Mouse (Mus musculus): ENCODE data around the gene Rad51b. TPM values are rescaled to one million over a fixed set of nuclear protein-coding genes. Genes with fewer than 3 reads are reported as not detected.

The Rad51b gene
- total and polyA plus RNA-seq, 2 experiments from 2014 or later = 1.1 TPM

GRCm38 (mm10) chr12:79812422-79812821, 515.3 kb downstream of the Rad51b start:
- H3K4me2 ChIP-seq (ENCODE audit: low read depth, low read length) = no peak overlapping the region
- H3K27me3 ChIP-seq (ENCODE audit: insufficient read depth, low read length) = no peaks in the 10 kb centered on the region; the same call in 1 of the 2 replicates
- DNase-seq (ENCODE audit: low spot score) (no peak), ATAC-seq (no peak)
- WGBS = 51% methylated on average over 8 of the region's 8 CpGs
- peaks cover 3% of the 10 kb centered on the region; the same call in 1 of the 2 replicates for H3K4me1 ChIP-seq (ENCODE audit: insufficient read depth, low read length)
- no peaks in the 10 kb centered on the region for H3K36me3 ChIP-seq (ENCODE audit: insufficient read depth, low read length)
- H3K4me3 ChIP-seq (ENCODE audit: low read length) = no peak overlapping the region
- no peak overlapping the region for H3K27ac ChIP-seq
- TF ChIP-seq CTCF (IDR thresholded peaks at IDR 0.05; ENCODE audit: low read depth) = no peak
- H3K9me3 ChIP-seq (ENCODE audit: low read length) = no peaks in the 10 kb centered on the region
- no peak overlapping the region for H3K9ac ChIP-seq (replicated peaks; ENCODE audit: low read length)

- TF ChIP-seq CTCF (IDR thresholded peaks at IDR 0.05; ENCODE audit: low read depth) = no peak
- Histone ChIP-seq H3K27ac (no peak overlapping the region), H3K4me1 (ENCODE audit: insufficient read depth, low read length) (no peaks in the 10 kb centered on the region), H3K4me2 (ENCODE audit: low read depth, low read length) (no peak overlapping the region), H3K9ac (replicated peaks; ENCODE audit: low read length) (no peak overlapping the region), H3K4me3 (ENCODE audit: low read length) (no peak overlapping the region), H3K36me3 (ENCODE audit: insufficient read depth, low read length) (no peaks in the 10 kb centered on the region), H3K9me3 (ENCODE audit: low read length) (no peaks in the 10 kb centered on the region), H3K27me3 (ENCODE audit: insufficient read depth, low read length) (no peaks in the 10 kb centered on the region; the same call in 1 of the 2 replicates)
- WGBS = 39% methylated on average over 18 of the region's 18 CpGs
- ATAC-seq (no peak), DNase-seq (ENCODE audit: low spot score) (no peak)
These were observed 515.9 kb downstream of the Rad51b start for GRCm38 (mm10) chr12:79812838-79813563.

DNA sequence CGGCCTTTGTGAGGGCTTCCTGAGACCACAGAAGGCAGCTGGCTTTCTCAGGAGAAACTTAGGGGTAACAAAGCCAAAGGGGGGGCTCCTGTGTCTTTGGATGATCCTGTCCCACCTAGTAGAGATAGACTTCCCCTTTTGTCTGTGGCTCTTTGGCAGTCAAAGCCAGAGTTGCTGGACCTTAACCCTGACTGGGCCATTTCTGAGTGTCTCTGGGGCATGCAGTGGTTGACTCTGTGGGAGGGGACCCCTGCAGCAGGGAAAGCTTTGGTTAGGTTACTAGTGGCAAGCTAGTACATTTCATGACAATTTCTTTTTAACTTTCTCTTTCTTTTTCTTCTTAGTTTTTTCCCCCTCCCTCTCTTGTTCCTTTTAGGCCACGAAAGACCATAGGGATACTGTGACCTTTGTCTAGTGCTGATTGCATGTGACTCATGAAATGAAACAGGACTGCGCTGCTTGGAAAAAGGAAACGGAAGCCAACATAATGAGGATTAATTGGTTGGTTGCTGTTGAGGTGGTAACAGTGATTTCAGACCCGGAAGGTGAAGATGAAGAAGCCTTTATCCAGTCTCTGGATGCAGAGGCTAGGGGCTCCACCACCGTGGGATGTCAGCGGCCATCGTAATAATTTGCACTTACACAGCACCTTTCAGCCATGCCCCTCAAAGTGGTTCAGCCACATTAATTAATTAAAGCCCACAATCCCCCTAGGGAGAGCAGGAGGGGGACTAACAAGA, 516.7 kb downstream of the Rad51b start:
- DNase-seq (ENCODE audit: low spot score) (no peak), ATAC-seq (no peak)
- Histone ChIP-seq H3K4me3 (ENCODE audit: low read length) (no peak overlapping the region), H3K4me2 (ENCODE audit: low read depth, low read length) (no peak overlapping the region), H3K27me3 (ENCODE audit: insufficient read depth, low read length) (no peaks in the 10 kb centered on the region; the same call in 1 of the 2 replicates), H3K27ac (no peak overlapping the region), H3K9me3 (ENCODE audit: low read length) (no peaks in the 10 kb centered on the region), H3K9ac (replicated peaks; ENCODE audit: low read length) (no peak overlapping the region), H3K36me3 (ENCODE audit: insufficient read depth, low read length) (no peaks in the 10 kb centered on the region), H3K4me1 (ENCODE audit: insufficient read depth, low read length) (no peaks in the 10 kb centered on the region)
- TF ChIP-seq CTCF (IDR thresholded peaks at IDR 0.05; ENCODE audit: low read depth) = no peak
- 40% methylated on average over 8 of the region's 8 CpGs for WGBS

DNA sequence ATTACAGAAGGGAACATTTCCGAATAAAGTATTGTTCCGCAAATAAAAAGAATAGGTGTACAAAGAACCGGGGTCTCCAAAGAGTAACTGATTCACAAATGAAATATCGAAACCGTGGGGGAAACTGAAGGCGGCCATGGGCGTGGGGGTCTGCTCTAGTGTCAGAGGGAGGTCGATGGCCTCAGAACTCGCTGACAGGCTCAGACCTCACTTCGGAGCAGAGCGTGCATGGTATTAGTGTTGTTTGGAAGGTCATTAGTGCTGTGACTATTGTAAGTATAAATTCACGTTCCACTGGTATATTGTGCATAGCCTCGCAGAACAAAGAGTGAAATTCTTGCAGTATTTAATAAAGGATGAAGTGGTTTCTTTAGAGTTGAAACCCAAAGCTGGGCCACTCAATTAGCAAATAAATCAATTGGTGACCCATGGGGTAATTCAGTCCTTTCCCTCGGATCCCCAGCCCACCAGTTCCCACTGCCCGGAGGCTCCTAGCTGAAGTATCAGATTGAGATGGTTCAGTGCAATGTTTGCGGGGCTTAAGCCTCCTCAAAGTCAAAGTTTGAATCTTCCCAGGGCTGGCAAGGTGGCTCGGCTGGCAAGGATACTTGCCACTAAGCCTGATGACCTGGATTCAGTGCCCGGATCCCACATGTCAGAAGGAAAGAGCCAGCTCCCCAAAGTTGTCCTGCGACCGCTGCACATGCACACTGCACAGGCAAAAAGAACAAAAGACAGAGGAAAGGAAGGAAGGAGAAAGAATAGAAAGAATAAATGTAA, 517.4 kb downstream of the Rad51b start:
- no peak overlapping the region for H3K27ac ChIP-seq
- no peaks in the 10 kb centered on the region for H3K4me1 ChIP-seq (ENCODE audit: insufficient read depth, low read length)
- DNase-seq (ENCODE audit: low spot score) (no peak), ATAC-seq (no peak)
- no peaks in the 10 kb centered on the region for H3K9me3 ChIP-seq (ENCODE audit: low read length)
- no peaks in the 10 kb centered on the region for H3K36me3 ChIP-seq (ENCODE audit: insufficient read depth, low read length)
- no peak for TF ChIP-seq CTCF (IDR thresholded peaks at IDR 0.05; ENCODE audit: low read depth)
- no peak overlapping the region for H3K9ac ChIP-seq (replicated peaks; ENCODE audit: low read length)
- no peak overlapping the region for H3K4me2 ChIP-seq (ENCODE audit: low read depth, low read length)
- 44% methylated on average over 20 of the region's 20 CpGs for WGBS
- H3K4me3 ChIP-seq (ENCODE audit: low read length) = no peak overlapping the region
- H3K27me3 ChIP-seq (ENCODE audit: insufficient read depth, low read length) = no peaks in the 10 kb centered on the region; the same call in 1 of the 2 replicates

DNA sequence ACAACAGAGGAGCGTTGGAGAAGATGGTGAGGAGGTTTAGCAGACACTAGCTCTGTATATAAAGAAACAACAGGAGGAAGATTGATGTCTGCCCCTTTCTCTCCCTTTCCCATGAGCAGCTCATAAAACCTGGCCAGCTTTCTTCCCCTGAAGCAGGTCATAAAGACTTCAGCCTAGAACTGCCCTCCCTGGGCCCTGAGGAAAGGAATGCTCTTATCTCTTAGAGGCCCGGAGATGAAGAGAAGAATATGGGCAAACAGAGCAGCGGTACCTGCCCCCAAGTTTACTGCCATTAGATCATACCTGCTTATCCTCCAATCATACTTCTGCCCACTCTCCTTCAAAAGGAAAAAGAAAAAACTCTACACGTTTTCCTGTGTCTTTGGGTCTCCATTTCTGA, 519.2 kb downstream of the Rad51b start:
- ATAC-seq (no peak), DNase-seq (ENCODE audit: low spot score) (no peak)
- H3K9ac ChIP-seq (replicated peaks; ENCODE audit: low read length) = no peak overlapping the region
- no peak overlapping the region for H3K27ac ChIP-seq
- TF ChIP-seq CTCF (IDR thresholded peaks at IDR 0.05; ENCODE audit: low read depth) = no peak
- WGBS = 85% methylated on average over 4 of the region's 4 CpGs
- no peaks in the 10 kb centered on the region for H3K9me3 ChIP-seq (ENCODE audit: low read length)
- no peak overlapping the region for H3K4me2 ChIP-seq (ENCODE audit: low read depth, low read length)
- no peak overlapping the region for H3K4me3 ChIP-seq (ENCODE audit: low read length)
- H3K36me3 ChIP-seq (ENCODE audit: insufficient read depth, low read length) = no peaks in the 10 kb centered on the region
- H3K27me3 ChIP-seq (ENCODE audit: insufficient read depth, low read length) = no peaks in the 10 kb centered on the region; the same call in 1 of the 2 replicates
- H3K4me1 ChIP-seq (ENCODE audit: insufficient read depth, low read length) = no peaks in the 10 kb centered on the region

GRCm38 (mm10) chr12:79820228-79820958, 523.3 kb downstream of the Rad51b start:
- WGBS = 80% methylated on average over 8 of the region's 8 CpGs
- Histone ChIP-seq H3K27ac (no peak overlapping the region), H3K4me3 (ENCODE audit: low read length) (no peak overlapping the region), H3K4me2 (ENCODE audit: low read depth, low read length) (no peak overlapping the region), H3K36me3 (ENCODE audit: insufficient read depth, low read length) (no peaks in the 10 kb centered on the region), H3K27me3 (ENCODE audit: insufficient read depth, low read length) (no peaks in the 10 kb centered on the region), H3K9me3 (ENCODE audit: low read length) (no peaks in the 10 kb centered on the region), H3K4me1 (ENCODE audit: insufficient read depth, low read length) (0 out of 2 replicates have a peak, but pooled peaks cover 5% of the 10 kb centered on the region), H3K9ac (replicated peaks; ENCODE audit: low read length) (no peak overlapping the region)
- ATAC-seq (no peak), DNase-seq (ENCODE audit: low spot score) (no peak)
- TF ChIP-seq CTCF (IDR thresholded peaks at IDR 0.05; ENCODE audit: low read depth) = no peak
